Mouse (Mus musculus) gastrocnemius, adult 18-20 months (tissue): ENCODE measurements at regions not wholly inside any gene's neighbourhood (a gene's known extent, or its start where the extent isn't known, plus 50 kb on each side); places are given as distances from the start of the nearest gene placed in this dataset.

Experiments
- DNase-seq: peaks from one replicate; pipeline ENCODE4 v3.0.0; 2021; ENCODE audit warnings: low spot score

DNA sequence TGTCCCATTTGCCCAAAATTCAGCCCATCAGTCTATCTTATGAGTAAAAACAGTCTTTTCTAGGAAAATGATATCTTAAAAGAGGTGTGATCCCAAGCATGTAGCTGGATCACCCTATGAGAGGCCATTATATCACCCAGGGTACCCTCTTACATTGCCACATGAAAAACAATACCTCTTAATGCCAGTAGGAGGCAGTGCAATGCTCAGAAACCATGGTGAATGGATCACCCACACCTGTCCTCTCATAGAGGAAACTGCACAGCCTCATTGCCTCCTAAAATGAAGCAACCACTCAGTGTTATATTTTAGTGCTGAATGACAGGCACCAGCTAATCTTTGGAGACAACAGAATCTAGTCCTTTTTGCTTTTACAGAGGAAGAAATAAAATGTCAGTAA is 114.0 kb upstream of the Nxt1 start:
- DNase-seq, result no peak

DNA sequence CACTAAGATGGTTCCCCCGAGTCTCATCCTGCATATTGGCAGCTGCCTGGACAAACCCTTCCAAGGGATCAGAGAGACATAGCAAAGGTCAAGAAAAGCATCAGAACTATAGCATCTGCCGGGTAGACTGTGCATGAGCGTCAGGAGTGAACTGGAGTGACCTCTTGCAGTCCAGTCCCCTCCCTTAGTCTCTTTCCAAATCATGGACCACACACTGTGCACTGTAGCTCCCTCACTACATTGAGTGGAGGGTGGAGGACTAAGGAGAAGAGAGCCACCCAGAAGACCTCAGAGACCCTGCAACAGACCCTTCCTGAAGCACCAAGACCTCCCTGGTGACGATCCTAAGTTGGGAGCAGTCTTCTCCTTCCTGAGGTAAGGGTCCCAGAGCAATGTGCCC is 107.8 kb upstream of the Cd93 start:
- DNase-seq, result no peak

DNA sequence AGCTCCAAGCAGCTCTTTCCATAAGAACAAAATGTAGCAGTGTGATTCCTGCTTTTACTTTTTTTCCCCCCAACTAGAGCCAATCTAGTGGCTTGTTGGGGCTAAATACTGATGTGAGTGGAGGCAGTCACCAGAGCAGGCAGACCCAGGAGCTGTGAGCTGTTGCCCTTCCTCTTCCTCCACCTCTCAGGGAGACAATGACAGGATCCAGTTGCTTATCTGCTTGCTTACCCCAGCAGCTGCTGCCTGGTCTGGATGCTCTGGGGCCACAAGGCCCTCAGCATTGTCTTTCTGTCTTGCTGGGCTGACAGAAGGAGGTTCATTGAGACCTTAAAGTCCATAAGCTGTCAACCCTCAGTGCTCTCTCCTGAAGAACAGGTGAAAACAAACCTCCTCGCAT is 106.3 kb upstream of the Cd93 start:
- no peak for DNase-seq

DNA sequence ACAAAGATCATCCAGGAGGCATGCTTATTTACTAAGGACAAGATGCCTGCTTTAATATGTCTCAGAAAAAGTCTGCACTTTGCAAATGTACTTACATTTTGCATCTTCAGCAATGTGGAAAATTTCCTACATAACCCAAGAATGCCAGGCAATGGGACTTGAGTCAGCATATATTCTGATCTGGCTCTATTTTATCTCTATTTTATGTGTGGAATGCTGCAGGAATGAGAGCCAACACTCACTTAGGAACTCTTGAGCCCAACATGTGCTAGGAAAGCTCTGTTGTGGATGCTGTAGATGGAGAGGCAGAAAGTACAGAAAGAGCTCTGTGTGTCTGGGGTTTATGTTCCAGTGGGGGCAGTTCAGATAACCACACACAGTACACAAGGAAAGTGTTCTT is 99.0 kb upstream of the Cd93 start:
- no peak for DNase-seq

DNA sequence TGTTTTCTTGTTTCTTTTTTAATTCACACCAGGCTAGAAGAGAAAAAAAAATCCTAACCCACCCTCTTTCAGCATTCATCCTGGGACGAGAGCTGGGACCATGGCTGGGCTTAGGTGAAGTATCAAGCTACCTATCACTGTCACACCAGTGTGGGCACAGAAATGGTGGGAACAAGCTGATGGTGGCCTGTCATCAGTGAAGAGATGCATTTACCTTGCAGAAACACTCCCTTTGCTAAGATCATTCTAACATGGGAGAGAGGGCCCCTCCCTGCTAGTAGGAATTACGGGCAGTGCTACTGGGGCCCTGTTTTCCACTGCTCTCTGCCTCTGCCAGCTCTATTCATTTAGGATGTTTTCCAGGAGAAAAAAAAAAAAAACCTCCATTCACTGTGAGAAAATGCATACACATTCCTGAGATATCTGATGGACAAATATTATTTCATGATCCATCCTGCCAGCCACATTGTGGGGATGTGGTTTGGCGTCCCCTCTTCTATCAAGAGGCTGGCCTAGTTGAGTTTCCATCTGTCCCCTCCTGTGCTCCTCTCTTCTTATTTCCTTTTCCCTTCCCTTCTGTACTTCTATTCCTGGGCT is 94.6 kb upstream of the Cd93 start:
- DNase-seq, result no peak

DNA sequence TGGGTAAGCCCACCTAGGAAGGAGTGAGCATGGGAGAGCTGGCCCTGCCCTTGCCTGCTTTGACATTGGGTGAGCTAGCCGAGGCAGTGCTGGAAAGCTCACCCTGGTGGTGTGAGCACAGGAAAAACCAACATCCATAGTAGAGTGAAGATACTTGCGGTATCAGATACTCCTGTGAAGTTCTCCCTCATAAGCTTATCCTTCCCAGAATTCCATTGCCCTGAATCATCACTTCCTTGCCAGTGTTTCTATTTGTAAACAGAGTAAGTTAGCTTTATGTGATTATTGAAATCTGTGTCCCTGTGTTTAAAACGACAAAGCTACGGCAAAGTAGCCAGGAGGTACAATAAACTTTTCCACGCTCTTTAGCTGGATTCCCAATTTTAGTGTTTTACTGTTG is 93.9 kb upstream of the Cd93 start:
- no peak for DNase-seq

DNA sequence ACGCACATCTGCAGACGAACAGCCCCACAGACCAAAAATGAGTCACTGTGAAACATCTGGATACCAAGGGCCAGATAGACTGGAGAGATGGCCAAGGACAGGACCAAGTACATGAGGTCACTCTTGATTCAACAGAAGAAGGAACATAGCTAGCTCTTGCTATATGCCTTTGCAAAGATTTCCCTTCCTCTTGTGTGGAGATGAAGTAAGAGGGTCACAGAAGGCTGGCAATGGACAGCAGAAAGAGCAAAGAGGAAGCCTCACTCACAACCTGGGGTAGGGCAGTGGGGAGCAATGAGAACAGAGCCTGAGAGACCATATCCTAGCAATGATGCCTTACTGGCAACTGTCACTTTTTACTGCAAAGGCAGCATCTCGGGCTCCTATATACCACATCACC is 93.2 kb upstream of the Cd93 start:
- no peak for DNase-seq

DNA sequence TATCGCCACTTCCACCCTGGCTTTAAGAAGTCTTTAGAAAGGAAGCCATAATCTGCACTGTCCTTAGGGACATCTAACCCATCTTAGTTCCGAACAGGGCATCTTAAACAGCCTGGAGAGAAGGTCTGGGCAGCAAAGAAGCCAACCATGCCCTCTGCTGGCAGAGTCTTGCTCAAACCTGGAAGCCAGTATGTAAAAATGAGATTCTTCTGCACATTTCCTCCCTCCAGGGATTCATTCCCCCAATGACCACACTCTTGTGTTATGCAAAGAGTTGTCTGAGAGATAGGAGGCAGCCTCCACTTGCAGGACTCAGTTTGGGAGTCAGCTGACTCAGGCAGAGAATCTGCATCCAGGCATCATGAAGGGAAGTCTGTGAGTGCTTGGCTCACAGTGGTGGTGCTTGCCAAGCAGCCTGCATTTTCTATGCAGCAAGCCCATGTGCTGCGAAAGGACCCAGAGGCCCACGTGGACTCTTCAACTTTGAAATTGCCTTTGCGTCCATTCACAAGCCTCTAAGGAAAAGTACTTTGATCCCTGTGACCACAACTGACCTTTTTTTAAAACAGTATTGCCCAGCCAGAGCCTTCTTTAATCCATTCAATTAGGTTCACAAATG is 92.3 kb upstream of the Cd93 start:
- DNase-seq, result peak; percentile 63

DNA sequence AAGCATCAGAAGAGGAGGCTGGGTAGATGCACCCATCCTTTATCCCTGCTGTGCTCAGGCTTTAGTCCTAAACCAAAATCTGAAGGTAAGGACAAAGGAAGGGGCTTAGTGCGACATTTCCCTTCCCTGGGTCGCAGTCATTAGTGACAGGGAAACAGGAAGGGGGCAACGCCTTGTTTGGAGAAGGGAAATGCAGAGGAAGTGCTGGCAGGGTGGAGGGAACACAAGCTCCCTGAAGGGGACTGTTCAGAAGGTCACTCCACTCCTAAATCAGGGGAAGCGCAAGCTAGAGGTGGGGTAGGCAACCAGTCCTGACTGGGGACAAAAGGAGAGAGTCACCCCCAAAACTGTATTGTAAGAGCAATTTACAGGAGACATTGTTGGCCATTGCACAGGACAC is 88.7 kb upstream of the Cd93 start:
- no peak for DNase-seq

DNA sequence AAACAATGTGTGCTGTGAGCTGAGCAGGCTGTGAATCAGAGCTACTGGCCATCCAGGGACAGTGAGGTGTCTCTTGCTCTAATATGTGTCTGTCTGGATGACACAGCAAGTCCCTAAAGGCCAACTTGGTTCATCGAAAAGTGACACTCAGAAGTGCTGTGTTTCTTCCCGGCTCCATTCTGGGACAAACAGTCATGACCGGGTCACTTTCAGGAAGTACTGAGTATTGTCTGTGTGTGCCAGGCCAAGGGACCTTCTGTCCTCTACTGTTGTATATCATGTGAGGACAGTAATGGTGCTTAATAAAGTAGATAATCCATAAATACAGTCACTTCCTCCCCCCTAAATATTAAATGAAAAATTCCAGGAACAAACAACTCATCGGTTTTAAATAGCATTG is 87.2 kb upstream of the Cd93 start:
- DNase-seq, result peak; percentile 48

DNA sequence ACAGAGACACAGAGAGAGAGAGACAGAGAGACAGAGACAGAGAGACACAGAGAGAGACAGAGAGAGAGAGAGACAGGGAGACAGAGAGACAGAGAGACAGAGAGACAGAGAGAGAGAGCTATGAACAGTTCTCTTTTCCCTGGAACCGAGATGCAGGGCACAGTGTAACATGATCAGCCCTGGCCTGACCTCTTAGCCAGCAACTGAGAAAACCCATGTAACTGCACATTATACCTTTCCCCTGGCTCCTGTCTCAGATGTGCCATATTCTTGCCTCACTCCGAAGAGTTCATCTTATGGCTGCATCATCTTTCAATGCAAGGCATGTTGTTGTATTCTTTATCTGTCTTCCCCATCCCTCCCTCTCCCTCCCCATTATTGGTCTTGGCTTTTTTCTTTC is 86.5 kb upstream of the Cd93 start:
- peak; percentile 27 for DNase-seq

DNA sequence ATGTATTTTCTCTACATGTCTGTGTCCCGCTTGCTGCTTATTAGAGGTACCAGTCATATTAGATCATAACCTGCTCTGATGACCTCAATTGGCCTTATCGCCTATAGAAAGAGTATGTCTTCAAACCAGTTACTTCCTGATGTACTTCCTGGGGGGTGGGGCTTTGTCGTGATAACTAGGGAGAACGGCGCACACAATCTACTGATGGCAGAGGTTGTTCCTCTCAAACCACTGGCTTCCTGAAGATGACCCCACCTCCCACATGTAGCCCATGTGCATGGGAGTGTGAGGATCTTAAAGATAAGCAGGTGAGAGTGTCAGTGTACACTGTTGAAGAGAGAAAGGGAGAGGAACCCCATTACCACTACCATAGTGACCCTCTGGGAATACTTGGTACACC is 84.4 kb upstream of the Cd93 start:
- DNase-seq, result no peak

DNA sequence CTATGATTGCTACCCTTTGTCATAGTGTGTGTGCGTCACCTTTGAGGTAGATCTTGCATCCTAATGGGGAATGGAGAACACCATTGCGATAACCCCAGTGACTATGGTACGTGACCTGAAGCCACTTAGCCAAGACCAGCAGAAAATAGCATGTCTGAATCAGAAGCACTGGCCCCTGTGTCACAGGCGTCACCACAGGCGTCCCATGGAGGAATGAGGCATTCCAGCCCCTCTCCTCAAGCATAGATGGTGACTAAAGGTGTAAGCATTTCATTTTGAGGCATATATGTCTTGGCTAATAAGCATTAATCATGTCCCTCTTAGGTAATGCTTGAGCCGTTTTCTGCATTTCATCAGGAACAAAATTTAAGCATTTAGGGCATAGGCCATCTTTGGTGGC is 82.1 kb upstream of the Cd93 start:
- DNase-seq, result no peak

DNA sequence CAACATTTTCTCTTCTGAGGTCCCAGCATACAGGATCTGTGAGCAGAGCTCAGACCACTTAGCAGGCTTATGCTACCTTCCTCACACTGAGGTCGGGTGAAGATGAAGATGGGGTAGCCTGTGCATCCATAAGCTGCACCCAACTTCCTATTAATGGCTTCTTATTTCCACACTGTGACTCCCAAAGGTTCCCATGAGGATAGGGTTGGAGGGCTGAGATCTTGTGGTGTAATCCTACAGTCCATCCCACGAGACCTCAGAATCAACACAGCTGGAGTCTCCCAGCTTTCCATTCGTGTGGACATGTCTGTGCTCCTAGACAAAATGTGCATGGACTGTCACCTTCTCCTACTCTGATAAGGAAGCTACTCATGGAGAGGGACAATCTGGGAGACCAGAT is 80.0 kb upstream of the Cd93 start:
- DNase-seq, result no peak

DNA sequence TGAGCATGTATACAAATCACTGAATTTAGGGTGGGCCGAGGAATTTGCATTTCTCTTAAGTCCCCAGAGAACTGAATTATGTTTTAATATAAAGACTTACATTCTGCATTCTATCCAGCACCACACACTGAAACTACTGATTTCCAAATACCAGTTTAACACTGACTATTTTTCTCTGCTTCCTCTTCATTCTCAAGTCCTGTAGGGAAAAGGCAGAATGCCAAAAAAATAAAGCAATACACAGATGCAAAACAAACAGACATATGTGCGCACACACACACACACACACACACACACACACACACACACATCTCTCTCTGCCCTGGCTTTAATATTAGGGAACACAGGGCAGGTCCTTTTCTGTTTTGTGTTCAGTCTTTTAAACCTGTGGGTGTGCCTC is 79.6 kb upstream of the Cd93 start:
- no peak for DNase-seq

DNA sequence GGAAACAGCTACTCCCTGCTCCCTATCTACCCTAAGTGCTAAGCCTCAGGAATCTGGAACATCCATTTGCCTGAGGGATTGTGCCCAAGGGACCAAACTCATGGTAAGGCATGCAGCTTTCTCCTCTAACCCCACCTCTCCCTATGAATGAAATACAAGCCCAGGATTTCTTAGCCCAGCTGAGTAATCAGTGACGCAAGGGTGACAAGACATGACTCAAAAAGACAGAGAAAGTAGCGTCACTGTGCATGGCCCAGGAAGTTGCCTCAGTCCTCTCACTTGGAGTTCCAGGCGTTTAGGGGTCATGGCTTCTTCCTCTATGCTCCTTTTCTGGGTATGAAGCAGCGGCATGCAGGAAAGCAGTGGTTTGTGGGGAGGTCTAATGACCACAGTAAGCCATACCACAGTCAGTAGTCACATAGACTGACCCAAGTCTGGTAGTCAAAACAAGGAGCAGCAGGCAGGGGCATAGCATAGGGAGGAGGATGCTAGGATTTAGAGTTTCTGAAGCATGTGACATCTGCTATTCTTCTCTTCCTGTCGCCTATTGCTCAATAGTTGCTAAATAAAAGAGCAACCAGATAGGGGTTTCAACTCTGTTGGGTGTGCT is 78.7 kb upstream of the Cd93 start:
- peak; percentile 55 for DNase-seq

DNA sequence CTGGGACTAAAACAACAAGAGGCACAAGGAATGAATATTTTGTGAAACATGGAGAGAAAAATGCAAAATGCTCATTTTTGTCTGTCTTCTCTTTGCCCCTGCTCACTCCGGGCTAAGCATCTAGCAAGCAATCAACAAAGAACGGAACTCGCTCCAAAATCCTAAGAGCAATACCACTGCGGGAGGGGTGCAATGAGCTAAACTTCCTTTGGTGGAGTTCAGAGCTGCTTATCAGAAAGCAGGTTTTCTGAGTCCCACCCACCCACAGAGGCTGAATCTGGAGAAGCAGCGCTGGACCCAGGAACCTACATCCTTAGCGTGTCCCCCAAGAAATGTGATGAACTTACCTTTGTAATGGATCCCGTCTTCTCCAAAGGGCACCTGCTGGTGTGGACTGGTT is 76.9 kb upstream of the Cd93 start:
- no peak for DNase-seq

DNA sequence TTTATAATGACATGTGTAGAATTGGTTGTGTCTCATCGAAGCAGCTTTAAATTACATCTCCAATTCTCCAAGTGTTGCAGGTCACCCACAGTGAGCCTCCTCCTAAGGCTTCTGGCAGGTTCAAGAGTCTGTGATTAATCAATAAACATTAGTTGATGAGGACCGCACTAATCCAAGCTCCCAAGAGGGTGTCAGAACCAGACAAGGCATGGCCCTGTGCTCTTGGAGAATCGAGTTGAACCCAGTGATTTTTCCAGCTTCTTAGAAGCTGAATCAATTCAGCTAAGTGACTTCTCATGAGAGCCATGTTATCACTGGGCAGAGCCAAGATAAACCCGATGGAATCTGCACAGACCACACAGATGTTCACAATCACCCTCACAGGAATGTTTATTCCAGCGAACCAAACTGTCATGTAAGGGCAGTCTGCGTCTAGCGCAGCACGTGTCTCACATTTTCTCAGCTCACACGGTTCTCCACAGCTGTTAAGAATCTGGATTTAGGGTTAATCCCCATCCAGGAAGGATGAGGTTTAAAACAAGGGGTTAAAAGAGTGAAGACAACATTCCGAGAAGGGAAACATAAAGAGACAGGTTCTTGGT is 76.4 kb upstream of the Cd93 start:
- no peak for DNase-seq

DNA sequence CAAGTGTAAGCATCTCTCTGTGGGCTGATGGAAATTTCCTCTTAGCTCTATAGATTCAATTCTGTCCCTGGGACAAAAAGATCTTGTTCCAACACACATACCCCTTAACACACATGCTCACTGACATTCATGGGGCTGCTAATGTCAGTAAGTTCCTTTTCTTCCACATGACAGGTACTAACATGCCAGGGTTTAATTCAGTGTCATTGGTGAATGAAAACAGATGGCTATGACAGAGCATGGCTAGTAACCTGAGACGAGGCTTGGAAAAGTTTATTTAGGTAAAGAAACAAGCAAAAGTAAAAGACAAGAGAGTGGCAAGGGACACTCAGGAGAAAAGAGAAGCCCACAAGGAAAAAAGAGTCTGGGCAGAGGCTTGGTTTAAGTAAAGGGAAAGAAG is 74.5 kb upstream of the Cd93 start:
- no peak for DNase-seq

DNA sequence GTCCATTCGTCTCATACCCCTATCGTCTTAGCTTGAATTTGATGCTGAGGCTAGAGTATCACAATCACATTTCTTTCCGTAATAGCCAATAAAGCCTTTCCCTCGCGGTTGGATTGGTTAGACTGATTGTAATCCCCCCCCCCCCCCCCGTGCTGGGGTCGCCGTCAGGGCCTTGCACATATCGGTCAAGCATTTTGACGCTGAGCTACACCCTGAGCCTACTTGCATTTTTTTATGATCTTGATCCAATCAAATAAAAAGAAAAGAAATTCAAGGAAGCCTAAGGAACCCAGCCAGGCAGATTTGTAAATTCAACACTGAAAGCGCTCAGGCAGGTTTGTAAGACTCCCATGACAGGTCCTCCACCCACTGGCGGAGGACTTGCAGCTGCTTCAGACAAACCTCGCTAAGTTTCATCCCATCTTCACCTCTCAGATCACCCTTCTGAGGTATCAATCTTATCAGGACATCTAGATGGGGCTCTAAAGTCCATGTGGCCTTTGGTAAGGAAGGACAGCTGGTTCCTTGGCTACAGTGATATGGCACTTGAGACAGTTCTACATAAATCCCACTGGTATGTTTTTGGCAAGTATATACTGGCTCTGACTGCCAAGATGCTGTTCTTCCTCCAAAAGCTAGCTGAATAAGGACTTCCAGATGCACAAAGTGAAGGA is 66.8 kb upstream of the Cd93 start:
- DNase-seq, result peak; percentile 83

DNA sequence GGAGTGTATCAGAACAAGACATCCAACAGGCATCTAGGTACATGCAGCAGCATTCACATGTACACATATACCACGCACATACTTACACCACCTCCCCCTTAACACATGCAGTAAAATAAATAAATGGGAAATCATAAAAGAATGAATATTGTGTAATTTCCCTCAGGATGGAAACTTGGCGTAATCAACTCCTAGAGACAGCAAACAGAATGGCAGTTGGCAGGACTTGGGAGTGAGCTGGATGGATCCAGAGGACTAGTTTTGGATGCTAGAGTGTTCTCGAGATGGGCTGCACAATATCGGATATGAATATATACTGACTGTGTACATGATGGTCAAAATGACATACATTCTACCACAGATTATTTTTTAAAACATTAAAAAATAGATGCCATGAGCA is 66.0 kb upstream of the Cd93 start:
- peak; percentile 46 for DNase-seq

DNA sequence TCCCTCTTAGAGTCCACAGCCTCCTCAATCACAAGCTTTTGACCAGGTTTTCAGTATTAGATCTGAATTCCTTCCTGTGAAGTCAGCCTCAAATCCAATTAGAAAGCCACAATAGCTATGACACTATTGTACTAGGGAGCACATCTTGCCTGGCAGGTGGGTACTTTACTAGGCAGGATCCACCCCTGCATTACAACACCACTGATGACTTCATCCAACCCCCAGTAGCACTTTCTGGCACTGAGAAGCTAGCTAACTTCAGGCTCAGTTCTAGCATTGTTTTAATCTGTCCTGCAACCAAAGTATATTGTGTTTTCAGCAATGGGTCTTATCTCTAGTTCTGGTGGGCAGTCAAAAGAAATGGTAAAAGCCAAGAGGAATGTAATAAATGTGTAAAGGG is 64.2 kb upstream of the Cd93 start:
- DNase-seq, result no peak

DNA sequence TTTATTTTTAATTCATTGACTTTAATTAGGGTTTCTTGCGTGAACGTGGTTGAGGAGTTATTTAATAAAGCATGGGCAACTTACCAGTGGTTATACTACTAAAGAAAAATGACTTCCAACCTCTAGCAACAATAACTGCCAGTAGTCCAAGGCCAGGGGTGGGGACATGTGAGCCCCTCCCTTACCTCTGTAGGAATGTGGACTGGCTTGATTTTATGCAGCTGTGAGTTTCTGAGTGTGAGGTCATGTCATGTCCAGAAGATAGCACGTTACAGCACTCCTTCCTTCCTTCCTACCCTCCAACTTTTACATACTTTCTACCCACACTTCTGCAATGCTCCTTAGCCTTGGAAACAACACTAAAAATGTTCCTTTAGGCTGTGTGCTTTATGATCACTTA is 63.6 kb upstream of the Cd93 start:
- DNase-seq, result no peak
